Mouse (Mus musculus): ENCODE results near the gene Pdgfb. TPM values are rescaled to one million over a fixed set of nuclear protein-coding genes. Genes with fewer than 3 reads are reported as not detected.

The Pdgfb gene
- polyA plus RNA-seq, 1 experiment, result 8.0 TPM

DNA sequence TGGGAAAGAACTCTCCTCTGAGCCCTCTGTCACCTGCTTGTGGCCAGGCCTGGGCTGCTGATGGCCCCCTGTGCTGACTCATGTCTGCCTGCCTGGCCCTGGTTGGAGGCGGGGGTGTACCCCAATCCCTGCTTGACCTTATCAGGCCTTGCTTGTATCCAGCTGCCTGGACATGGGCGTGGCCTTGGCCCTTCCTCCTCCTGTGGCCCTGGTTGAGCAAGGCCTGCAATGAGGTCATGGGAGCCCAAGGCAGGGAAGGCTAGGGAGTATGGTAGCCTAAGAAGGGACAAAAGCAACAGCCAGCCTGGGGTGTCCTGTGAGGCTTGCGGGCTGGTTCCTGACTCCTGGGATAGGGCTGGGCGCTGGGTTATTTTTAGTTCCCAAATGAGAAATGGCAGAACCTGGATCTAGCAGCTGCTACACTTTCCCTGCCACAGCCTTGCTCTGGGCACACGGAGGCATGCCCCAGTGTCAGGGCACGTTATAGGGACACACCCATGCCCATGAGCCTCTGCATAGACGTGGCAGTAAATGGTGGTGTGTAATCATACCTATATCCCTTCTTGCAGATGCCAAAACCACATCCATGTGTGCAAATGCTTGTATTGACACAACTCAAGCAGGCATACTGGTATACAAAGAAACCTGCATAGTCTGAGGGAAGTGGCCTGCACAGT, 39.4 kb upstream of the Pdgfb start:
- H3K4me1 ChIP-seq (ENCODE audit: control insufficient read depth, insufficient read depth, insufficient read length, low read length), result no peaks in the 10 kb centered on the region
- no peaks in the 10 kb centered on the region for H3K36me3 ChIP-seq (ENCODE audit: control insufficient read depth, insufficient read depth, low read length)
- no peaks in the 10 kb centered on the region for H3K27me3 ChIP-seq (ENCODE audit: control insufficient read depth, insufficient read depth, low read length)
- no peak overlapping the region for H3K4me3 ChIP-seq (ENCODE audit: low read depth, low read length)
- 62% methylated on average over 7 of the region's 7 CpGs for WGBS
- TF ChIP-seq POLR2A (IDR thresholded peaks at IDR 0.05; ENCODE audit: low read depth, low read length) (no peak), CTCF (IDR thresholded peaks at IDR 0.05; ENCODE audit: extremely low read depth, insufficient read length, insufficient replicate concordance, low read depth, low read length) (no peak)
- no peak overlapping the region for H3K27ac ChIP-seq (ENCODE audit: insufficient read depth, low read depth, low read length)

DNA sequence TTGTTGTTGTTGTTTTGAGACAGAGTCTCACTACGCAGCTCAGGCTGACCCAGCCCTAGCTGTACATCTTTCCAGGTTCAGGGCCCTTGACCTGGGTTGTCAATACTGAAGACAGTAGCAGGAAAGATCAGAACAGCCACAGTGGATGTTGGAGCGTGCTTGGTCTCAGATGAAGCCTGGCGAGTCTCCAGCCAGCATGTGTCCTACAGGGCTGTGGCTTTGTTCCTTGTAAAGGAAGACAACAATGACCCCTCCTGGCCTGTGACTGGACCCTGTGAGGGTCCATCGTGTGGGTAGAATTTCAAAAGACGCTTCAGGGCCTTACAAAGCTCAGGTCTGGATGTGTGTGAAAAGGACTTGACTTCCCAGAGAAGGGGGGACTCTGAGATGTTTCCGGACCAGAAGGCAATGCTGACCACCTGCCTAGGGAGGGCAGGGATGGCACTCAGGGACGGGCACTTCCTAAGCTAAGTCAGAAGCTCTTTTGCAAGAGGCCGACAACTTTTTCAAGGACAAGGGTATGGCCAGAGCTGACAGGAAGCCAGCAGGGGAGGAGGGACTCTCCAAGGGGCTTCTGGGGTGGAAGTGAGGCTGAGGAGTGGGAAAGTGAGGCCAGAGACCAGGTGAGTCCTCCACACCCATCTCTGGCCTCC, 38.7 kb upstream of the Pdgfb start:
- Histone ChIP-seq H3K36me3 (ENCODE audit: control insufficient read depth, insufficient read depth, low read length) (no peaks in the 10 kb centered on the region), H3K4me1 (ENCODE audit: control insufficient read depth, insufficient read depth, insufficient read length, low read length) (no peaks in the 10 kb centered on the region), H3K4me3 (ENCODE audit: low read depth, low read length) (no peak overlapping the region), H3K27me3 (ENCODE audit: control insufficient read depth, insufficient read depth, low read length) (no peaks in the 10 kb centered on the region), H3K27ac (ENCODE audit: insufficient read depth, low read depth, low read length) (no peak overlapping the region)
- 87% methylated on average over 8 of the region's 8 CpGs for WGBS
- TF ChIP-seq POLR2A (IDR thresholded peaks at IDR 0.05; ENCODE audit: low read depth, low read length) (no peak), CTCF (IDR thresholded peaks at IDR 0.05; ENCODE audit: extremely low read depth, insufficient read length, insufficient replicate concordance, low read depth, low read length) (no peak)

DNA sequence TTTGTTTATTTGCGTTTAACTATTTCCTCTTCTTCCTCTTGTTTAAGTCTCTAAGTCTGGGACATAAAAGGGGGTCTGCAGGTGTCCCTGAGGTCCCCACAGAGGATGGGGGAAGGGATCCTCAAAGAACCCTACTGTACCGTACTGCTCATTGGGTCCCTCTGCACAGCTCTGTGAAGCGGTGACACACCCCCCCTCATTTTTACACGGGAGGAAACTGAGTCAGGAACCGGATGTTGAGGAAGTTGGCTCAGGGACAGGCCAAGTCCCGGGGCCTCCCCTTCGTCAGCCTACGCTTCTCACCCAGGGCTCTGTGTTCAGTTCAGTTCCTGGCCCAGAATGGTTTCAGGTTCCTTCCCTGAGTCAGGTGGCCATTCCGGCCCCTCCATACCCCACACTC, 37.0 kb upstream of the Pdgfb start:
- Histone ChIP-seq H3K36me3 (ENCODE audit: control insufficient read depth, insufficient read depth, low read length) (no peaks in the 10 kb centered on the region), H3K27me3 (ENCODE audit: control insufficient read depth, insufficient read depth, low read length) (no peaks in the 10 kb centered on the region), H3K27ac (ENCODE audit: insufficient read depth, low read depth, low read length) (no peak overlapping the region), H3K4me1 (ENCODE audit: control insufficient read depth, insufficient read depth, insufficient read length, low read length) (no peaks in the 10 kb centered on the region), H3K4me3 (ENCODE audit: low read depth, low read length) (no peak overlapping the region)
- TF ChIP-seq POLR2A (IDR thresholded peaks at IDR 0.05; ENCODE audit: low read depth, low read length) (no peak), CTCF (IDR thresholded peaks at IDR 0.05; ENCODE audit: extremely low read depth, insufficient read length, insufficient replicate concordance, low read depth, low read length) (no peak)
- WGBS, result 71% methylated on average over 9 of the region's 9 CpGs

DNA sequence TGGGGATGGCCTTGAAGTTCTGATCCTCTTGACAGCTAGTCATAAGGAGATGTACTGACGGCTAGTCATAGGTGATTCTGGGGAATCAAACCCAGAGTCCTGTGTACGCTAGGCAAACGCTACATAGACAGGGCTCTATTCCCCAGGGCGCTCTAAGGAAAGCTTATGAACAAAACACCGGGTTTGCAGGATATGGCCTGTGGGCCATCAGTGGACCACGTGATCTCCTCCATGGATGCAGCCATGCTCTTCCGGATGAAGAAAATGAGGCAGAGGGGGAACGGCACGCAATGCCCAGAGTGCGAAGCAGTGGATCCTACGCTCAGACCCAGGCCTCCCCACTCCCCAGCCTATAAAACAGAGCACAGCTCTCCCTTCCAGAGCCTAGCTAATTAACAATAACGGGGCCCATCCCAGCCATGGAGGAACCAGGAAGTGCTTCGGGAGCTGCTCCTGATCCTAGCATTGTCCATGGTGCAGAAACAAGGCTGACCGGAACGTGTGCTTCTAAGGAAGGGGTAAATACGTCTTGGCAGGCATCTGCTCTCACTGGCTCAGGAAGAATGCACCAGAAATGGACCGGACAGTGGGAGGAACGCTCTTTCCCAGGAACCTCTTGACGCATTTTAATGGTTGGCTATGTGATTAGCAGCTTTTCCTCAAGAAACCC, 36.5 kb upstream of the Pdgfb start:
- Histone ChIP-seq H3K27me3 (ENCODE audit: control insufficient read depth, insufficient read depth, low read length) (no peaks in the 10 kb centered on the region), H3K36me3 (ENCODE audit: control insufficient read depth, insufficient read depth, low read length) (no peaks in the 10 kb centered on the region), H3K4me3 (ENCODE audit: low read depth, low read length) (no peak overlapping the region), H3K27ac (ENCODE audit: insufficient read depth, low read depth, low read length) (no peak overlapping the region), H3K4me1 (ENCODE audit: control insufficient read depth, insufficient read depth, insufficient read length, low read length) (no peaks in the 10 kb centered on the region)
- WGBS, result 62% methylated on average over 19 of the region's 19 CpGs
- no peak for TF ChIP-seq CTCF (IDR thresholded peaks at IDR 0.05; ENCODE audit: extremely low read depth, insufficient read length, insufficient replicate concordance, low read depth, low read length)
- no peak for TF ChIP-seq POLR2A (IDR thresholded peaks at IDR 0.05; ENCODE audit: low read depth, low read length)

DNA sequence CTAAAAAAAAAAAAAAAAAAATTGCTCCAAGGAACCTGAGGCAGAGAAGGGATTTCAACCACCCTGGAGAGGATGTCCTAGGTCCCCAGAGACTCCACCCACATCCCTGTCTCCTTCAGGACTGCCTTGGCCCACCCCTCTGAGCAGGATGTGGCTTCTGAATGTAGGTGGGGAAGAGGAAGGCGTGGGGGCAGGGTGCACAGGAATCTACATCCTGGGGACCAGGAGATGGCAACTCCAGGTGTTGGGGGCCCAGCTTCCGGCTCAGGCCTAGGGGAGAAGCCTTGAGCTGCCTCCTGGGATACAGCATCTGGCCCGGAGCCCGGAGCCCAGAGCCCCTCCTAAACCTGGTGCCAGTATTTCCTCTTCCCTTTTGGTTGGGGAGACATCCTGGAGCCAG, 35.3 kb upstream of the Pdgfb start:
- 55% methylated on average over 4 of the region's 4 CpGs for WGBS
- TF ChIP-seq CTCF (IDR thresholded peaks at IDR 0.05; ENCODE audit: extremely low read depth, insufficient read length, insufficient replicate concordance, low read depth, low read length), result no peak
- no peak for TF ChIP-seq POLR2A (IDR thresholded peaks at IDR 0.05; ENCODE audit: low read depth, low read length)
- no peaks in the 10 kb centered on the region for H3K27me3 ChIP-seq (ENCODE audit: control insufficient read depth, insufficient read depth, low read length)
- H3K36me3 ChIP-seq (ENCODE audit: control insufficient read depth, insufficient read depth, low read length), result no peaks in the 10 kb centered on the region
- H3K27ac ChIP-seq (ENCODE audit: insufficient read depth, low read depth, low read length), result no peak overlapping the region
- no peaks in the 10 kb centered on the region for H3K4me1 ChIP-seq (ENCODE audit: control insufficient read depth, insufficient read depth, insufficient read length, low read length)
- no peak overlapping the region for H3K4me3 ChIP-seq (ENCODE audit: low read depth, low read length)

- no peaks in the 10 kb centered on the region for H3K27me3 ChIP-seq (ENCODE audit: control insufficient read depth, insufficient read depth, low read length)
- WGBS, result 38% methylated on average over 5 of the region's 5 CpGs
- no peak for TF ChIP-seq POLR2A (IDR thresholded peaks at IDR 0.05; ENCODE audit: low read depth, low read length)
- TF ChIP-seq CTCF (IDR thresholded peaks at IDR 0.05; ENCODE audit: extremely low read depth, insufficient read length, insufficient replicate concordance, low read depth, low read length), result no peak
- no peak overlapping the region for H3K27ac ChIP-seq (ENCODE audit: insufficient read depth, low read depth, low read length)
- no peaks in the 10 kb centered on the region for H3K36me3 ChIP-seq (ENCODE audit: control insufficient read depth, insufficient read depth, low read length)
- H3K4me1 ChIP-seq (ENCODE audit: control insufficient read depth, insufficient read depth, insufficient read length, low read length), result no peaks in the 10 kb centered on the region
- no peak overlapping the region for H3K4me3 ChIP-seq (ENCODE audit: low read depth, low read length)
Observed at GRCm38 (mm10) chr15:80047973-80048372, 33.2 kb upstream of the Pdgfb start.

- Histone ChIP-seq H3K27ac (ENCODE audit: insufficient read depth, low read depth, low read length) (no peak overlapping the region), H3K36me3 (ENCODE audit: control insufficient read depth, insufficient read depth, low read length) (no peaks in the 10 kb centered on the region), H3K27me3 (ENCODE audit: control insufficient read depth, insufficient read depth, low read length) (no peaks in the 10 kb centered on the region), H3K4me3 (ENCODE audit: low read depth, low read length) (no peak overlapping the region), H3K4me1 (ENCODE audit: control insufficient read depth, insufficient read depth, insufficient read length, low read length) (no peaks in the 10 kb centered on the region)
- WGBS, result 39% methylated on average over 2 of the region's 2 CpGs
- TF ChIP-seq CTCF (IDR thresholded peaks at IDR 0.05; ENCODE audit: extremely low read depth, insufficient read length, insufficient replicate concordance, low read depth, low read length) (no peak), POLR2A (IDR thresholded peaks at IDR 0.05; ENCODE audit: low read depth, low read length) (no peak)
Observed at GRCm38 (mm10) chr15:80047242-80047641, 32.5 kb upstream of the Pdgfb start.

Data from small intestine, adult 2 months (tissue).